Mouse (Mus musculus) stomach, postnatal 0 days (tissue): ENCODE measurements around the gene Gm10840.

ENCODE experiments used
- CTCF ChIP-seq: IDR thresholded peaks from 2 replicates; pipeline ENCODE4 v1.5.1; 2016; ENCODE audit warnings: antibody characterized with exemption, low read depth, mild to moderate bottlenecking, moderate library complexity
- EP300 ChIP-seq: optimal IDR thresholded peaks from 2 replicates; pipeline ENCODE3; 2016; ENCODE audit warnings: antibody characterized with exemption

DNA sequence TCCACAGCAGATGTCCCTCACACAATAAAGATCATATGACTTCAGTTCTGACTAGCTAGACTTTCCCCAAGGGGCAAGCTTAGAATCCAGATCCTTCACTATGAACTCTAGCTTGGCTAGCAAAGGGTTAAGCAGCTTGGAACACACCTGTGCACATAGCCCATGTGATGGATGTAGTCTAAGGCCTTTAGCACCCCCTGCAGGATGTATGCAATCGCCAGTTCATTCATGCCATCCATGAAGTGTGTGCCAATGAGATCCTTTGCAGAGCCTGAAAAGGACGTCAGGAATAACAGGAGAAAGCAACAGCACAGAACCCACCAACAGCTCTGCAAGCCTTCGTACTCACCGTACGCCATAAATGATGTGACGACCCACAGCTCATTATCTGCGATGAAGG is 10.2 kb downstream of the Gm10840 start:
- TF ChIP-seq CTCF (peak; percentile 81), EP300 (no peak)
